Mouse (Mus musculus) cortical plate, adult 2 months (tissue): ENCODE results near the gene Gm49393. TPM values are rescaled to one million over a fixed set of nuclear protein-coding genes. Genes with fewer than 3 reads are reported as not detected.

Source experiments
- H3K27ac ChIP-seq: fragments of 200-500 bp; 2 replicates; pipeline ENCODE4 v1.5.1; 2012; ENCODE audit warnings: low read length, control low read depth, inconsistent platforms; ENCODE audit not compliant: insufficient read depth
- H3K4me1 ChIP-seq: fragments of 200-500 bp; 2 replicates; pipeline ENCODE4 v1.6.1; 2011; ENCODE audit warnings: low read length; ENCODE audit not compliant: control insufficient read depth, insufficient read depth
- H3K4me3 ChIP-seq: fragments of 200-500 bp; 2 replicates; pipeline ENCODE4 v1.5.1; 2011; ENCODE audit warnings: mild to moderate bottlenecking, low read length, control low read depth; ENCODE audit not compliant: insufficient read depth
- CTCF ChIP-seq: fragments of 200-500 bp; IDR thresholded peaks from 2 replicates; pipeline ENCODE4 v1.5.1; 2011; ENCODE audit warnings: mild to moderate bottlenecking, control low read depth, low read length; ENCODE audit not compliant: insufficient read depth; ENCODE audit errors: extremely low read depth
- POLR2A ChIP-seq: fragments of 200-500 bp; IDR thresholded peaks from 2 replicates; pipeline ENCODE4 v1.6.1; 2011; ENCODE audit warnings: mild to moderate bottlenecking, low read length, control low read depth; ENCODE audit not compliant: insufficient read depth; ENCODE audit errors: extremely low read depth
- polyA plus RNA-seq: library from polyadenylated mRNA; depleted of rRNA; stranded (reverse); fragments of >200 nt; gene quantifications from 2 replicates; pipeline ENCODE4 v1.2.3, GENCODE M21; 2012; rRNA removed

The Gm49393 gene
- polyA plus RNA-seq, 1 experiment: not detected

GRCm38 (mm10) chr13:60809690-60810089, 125.7 kb downstream of the Gm49393 start:
- TF ChIP-seq CTCF (no peak), POLR2A (no peak)
- Histone ChIP-seq H3K4me3 (no peak overlapping the region), H3K4me1 (no peaks in the 10 kb centered on the region), H3K27ac (no peak overlapping the region)

Other genes with a start within 250 kb of the Gm49393 start
- gene BC051665, start 149.2 kb downstream of the Gm49393 start, polyA plus RNA-seq: not detected in 2 replicates
- gene Ctsll3, start 132.7 kb downstream of the Gm49393 start, polyA plus RNA-seq: not detected in 2 replicates
- gene 4930486L24Rik, start 71.1 kb downstream of the Gm49393 start, polyA plus RNA-seq: 0.15 TPM in 1 of 2 replicates, not detected in the other
- 0.13 and 0.17 TPM in 2 replicates for gene Gm49392, start 38.7 kb downstream of the Gm49393 start, polyA plus RNA-seq
- gene Ctla2b, start 38.1 kb downstream of the Gm49393 start, polyA plus RNA-seq: 1.4 and 2.3 TPM in 2 replicates
- gene Tpbpb, start 30.7 kb downstream of the Gm49393 start, polyA plus RNA-seq: 0.09 and 0.10 TPM in 2 replicates
- gene Gm49391, start 981 bp upstream of the Gm49393 start, polyA plus RNA-seq: 1.7 and 2.5 TPM in 2 replicates
- 12.2 and 15.4 TPM in 2 replicates for gene Ctla2a, start 1.0 kb upstream of the Gm49393 start, polyA plus RNA-seq
- 0.08 TPM in 1 of 2 replicates, not detected in the other for gene Tpbpa, start 6.4 kb upstream of the Gm49393 start, polyA plus RNA-seq
- 0.25 TPM in 1 of 2 replicates, not detected in the other for gene Ctsj, start 70.4 kb upstream of the Gm49393 start, polyA plus RNA-seq
- gene Ctsq, start 105.0 kb upstream of the Gm49393 start, polyA plus RNA-seq: not detected in 2 replicates
- gene Ctsr, start 228.7 kb upstream of the Gm49393 start, polyA plus RNA-seq: not detected in 2 replicates